Mouse (Mus musculus) neural tube, embryonic 11.5 days (tissue): ENCODE results near the gene Prkce. TPM values are rescaled to one million over a fixed set of nuclear protein-coding genes. Genes with fewer than 3 reads are reported as not detected.

Experiments used
- ATAC-seq: fragments of 200-750 bp; cut with Nextera tagmentation; 2 replicates; pipeline ENCODE4 v1.8.0; 2017; ENCODE audit warnings: moderate number of reproducible peaks, mild to moderate bottlenecking, moderate TSS enrichment, moderate library complexity; ENCODE audit not compliant: insufficient read depth, low FRiP score, low TSS enrichment
- DNase-seq: peaks from one replicate; pipeline ENCODE4 v3.0.0-alpha.2; 2015; ENCODE audit warnings: low spot score
- H3K27ac ChIP-seq: fragments of 300-500 bp; sonication (generic); 2 replicates; pipeline ENCODE4 v1.5.1; 2014; ENCODE audit warnings: low read depth, mild to moderate bottlenecking, low read length
- H3K27me3 ChIP-seq: fragments of 300-500 bp; sonication (generic); 2 replicates; pipeline ENCODE4 v1.6.1; 2014; ENCODE audit warnings: mild to moderate bottlenecking, low read length, mixed read lengths; ENCODE audit not compliant: control insufficient read depth, insufficient read depth
- H3K36me3 ChIP-seq: fragments of 300-500 bp; sonication (generic); 2 replicates; pipeline ENCODE4 v1.6.1; 2014; ENCODE audit warnings: mild to moderate bottlenecking, low read length, moderate library complexity, mixed read lengths; ENCODE audit not compliant: control insufficient read depth, insufficient read depth
- H3K4me1 ChIP-seq: fragments of 300-500 bp; sonication (generic); 2 replicates; pipeline ENCODE4 v1.6.1; 2014; ENCODE audit warnings: low read length, mixed read lengths; ENCODE audit not compliant: control insufficient read depth, insufficient read depth
- H3K4me2 ChIP-seq: fragments of 300-500 bp; sonication (generic); 2 replicates; pipeline ENCODE4 v1.6.1; 2014; ENCODE audit warnings: low read depth, mild to moderate bottlenecking, moderate library complexity
- H3K4me3 ChIP-seq: fragments of 300-500 bp; sonication (generic); 2 replicates; pipeline ENCODE4 v1.5.1; 2014; ENCODE audit warnings: low read depth, low read length
- H3K9ac ChIP-seq: fragments of 300-500 bp; sonication (generic); 2 replicates; pipeline ENCODE4 v1.6.1; 2014; ENCODE audit warnings: mild to moderate bottlenecking, low read length
- H3K9me3 ChIP-seq: fragments of 300-500 bp; sonication (generic); 2 replicates; pipeline ENCODE4 v1.6.1; 2016; ENCODE audit warnings: low read length; ENCODE audit not compliant: control insufficient read depth
- WGBS: fragments of 180-500 bp; shearing (Covaris S2); extraction: QIAGEN DNeasy Blood & Tissue Kit; methylation state at CpG from one replicate; pipeline ENCODE4 v1.1.7; 2014; 5-methylcytosine and 5-hydroxymethylcytosine counted together
- polyA plus RNA-seq: library from polyadenylated mRNA; unstranded; fragments of >200 nt; fragmentation: Nextera tagmentation; extraction: Ambion mirVana; gene quantifications from 2 replicates; pipeline ENCODE4 v1.2.1, GENCODE M21; 2014

Gene Prkce
- polyA plus RNA-seq, 1 experiment from 2014 or later = 13.3 TPM

DNA sequence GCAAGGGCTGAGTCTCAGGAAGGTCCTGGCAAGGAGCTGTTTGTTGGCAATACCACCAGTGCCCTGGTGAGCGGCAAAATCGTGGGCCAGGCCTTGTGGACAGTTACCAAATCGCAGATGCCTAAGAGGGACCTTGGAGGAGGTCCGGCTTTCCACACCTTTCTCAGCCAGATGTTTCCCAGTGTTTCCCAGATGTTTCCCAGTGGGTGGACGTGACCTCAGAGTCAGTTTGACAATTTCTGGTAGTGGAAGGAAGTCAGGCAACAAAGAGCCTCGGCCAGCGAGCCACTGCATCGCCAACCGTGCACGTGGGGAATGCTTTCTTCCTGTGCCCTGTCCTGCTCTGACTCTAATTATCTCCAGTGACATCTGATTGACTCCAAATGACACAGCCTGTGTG is 112.2 kb downstream of the Prkce start:
- Histone ChIP-seq H3K9me3 (no peaks in the 10 kb centered on the region), H3K4me1 (peaks cover 9% of the 10 kb centered on the region), H3K27ac (peak overlapping the region; percentile 10; the same call in 1 of the 2 replicates), H3K4me3 (no peak overlapping the region), H3K27me3 (no peaks in the 10 kb centered on the region), H3K36me3 (no peaks in the 10 kb centered on the region), H3K9ac (no peak overlapping the region), H3K4me2 (no peak overlapping the region)
- 52% methylated on average over 10 of the region's 10 CpGs for WGBS
- ATAC-seq = no peak
- no peak for DNase-seq

DNA sequence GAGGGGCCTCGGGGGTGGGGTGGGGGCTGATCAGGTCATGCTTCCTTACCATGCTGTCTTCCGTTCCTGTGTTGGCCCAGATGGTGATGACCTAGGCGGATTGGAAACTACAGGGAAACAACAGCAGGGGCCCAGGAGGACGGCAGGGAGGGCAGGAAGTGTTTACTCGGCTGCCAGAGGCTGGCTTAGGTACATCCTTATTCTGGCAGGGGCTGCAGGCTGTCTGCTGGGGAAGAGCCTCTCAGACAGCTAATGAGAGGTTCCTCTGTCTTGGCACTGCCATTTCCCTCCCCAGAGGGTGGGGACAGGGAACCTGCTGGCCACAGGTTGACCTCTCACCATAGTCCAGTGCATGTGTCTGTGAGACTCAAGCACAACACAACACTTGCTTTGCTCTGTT is 116.2 kb downstream of the Prkce start:
- Histone ChIP-seq H3K4me3 (no peak overlapping the region), H3K4me2 (no peak overlapping the region), H3K27ac (no peak overlapping the region), H3K36me3 (no peaks in the 10 kb centered on the region), H3K27me3 (no peaks in the 10 kb centered on the region), H3K4me1 (peaks cover 9% of the 10 kb centered on the region), H3K9ac (no peak overlapping the region), H3K9me3 (no peaks in the 10 kb centered on the region)
- 30% methylated on average over 5 of the region's 5 CpGs for WGBS
- no peak for DNase-seq
- ATAC-seq = no peak

DNA sequence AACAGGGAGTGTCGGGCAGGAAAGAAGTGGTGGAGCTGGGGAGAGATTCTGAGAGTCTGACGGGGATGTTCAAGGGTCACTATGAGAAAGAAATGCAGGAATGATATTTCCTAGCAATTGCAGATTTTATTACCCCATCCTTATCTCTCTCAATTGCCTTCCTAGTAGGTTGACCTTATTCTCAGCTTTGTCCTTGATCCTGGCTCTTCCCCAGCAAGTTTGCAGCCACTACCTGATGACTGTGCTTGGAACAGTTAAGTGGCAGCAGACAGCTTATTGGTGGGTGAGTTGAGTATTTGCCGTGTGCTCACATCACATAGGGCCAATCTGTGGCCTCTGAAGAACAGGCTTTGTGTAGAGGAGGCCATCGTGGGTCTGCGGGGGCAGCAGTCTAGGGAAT is 117.5 kb downstream of the Prkce start:
- Histone ChIP-seq H3K27me3 (no peaks in the 10 kb centered on the region), H3K4me2 (no peak overlapping the region), H3K36me3 (no peaks in the 10 kb centered on the region), H3K4me1 (peaks cover 9% of the 10 kb centered on the region), H3K9ac (no peak overlapping the region), H3K9me3 (no peaks in the 10 kb centered on the region), H3K27ac (no peak overlapping the region), H3K4me3 (no peak overlapping the region)
- no peak for ATAC-seq
- DNase-seq = no peak
- WGBS = 85% methylated on average over 5 of the region's 5 CpGs

DNA sequence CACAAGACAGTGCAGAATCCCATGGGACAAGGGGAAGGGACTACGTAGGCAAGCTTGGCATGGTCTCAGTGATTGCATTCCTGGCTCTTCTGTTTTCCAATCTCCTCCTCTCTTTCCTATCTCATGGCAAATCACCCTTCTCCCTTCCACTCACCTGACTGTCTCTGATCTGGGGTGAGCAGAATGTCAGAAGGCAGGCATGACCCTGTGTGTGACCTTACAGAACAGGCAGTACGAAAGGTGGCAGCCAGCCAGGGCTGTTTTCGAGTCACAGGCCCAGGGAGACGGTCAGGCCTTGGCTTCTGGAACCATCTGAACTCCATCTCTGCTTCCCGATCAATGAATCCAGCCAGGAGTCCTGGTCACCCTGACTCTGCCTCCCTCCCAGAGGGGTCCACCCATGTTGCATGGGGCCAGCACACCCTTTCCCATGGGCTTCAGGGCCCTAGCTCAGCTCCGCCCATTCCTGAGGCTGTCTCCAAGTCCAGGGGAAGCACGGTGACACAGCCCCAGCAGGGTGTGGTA is 119.2 kb downstream of the Prkce start:
- Histone ChIP-seq H3K4me3 (no peak overlapping the region), H3K9me3 (no peaks in the 10 kb centered on the region), H3K27ac (no peak overlapping the region), H3K4me1 (no peaks in the 10 kb centered on the region), H3K27me3 (no peaks in the 10 kb centered on the region), H3K4me2 (no peak overlapping the region), H3K36me3 (no peaks in the 10 kb centered on the region), H3K9ac (no peak overlapping the region)
- 84% methylated on average over 7 of the region's 7 CpGs for WGBS
- ATAC-seq (no peak), DNase-seq (no peak)

DNA sequence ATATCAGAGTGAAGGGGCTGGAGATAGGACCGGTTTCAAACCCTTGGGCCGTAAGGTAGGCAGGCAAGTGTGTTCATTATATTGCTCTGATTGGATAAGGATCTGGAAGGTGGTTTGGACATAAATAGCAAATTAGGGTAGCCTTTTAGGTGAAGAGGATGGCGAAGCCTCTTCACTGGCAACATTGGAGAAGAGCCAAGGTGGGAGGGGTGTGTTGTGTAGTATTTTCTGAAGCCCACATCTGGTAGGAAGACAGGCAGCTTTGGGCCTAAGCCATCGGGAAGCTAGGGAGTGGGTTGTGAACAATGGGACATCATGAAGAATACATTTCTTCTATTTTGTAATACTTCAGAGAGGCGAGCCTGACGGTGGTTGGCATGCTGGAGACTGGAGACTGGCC is 125.1 kb downstream of the Prkce start:
- DNase-seq (no peak), ATAC-seq (no peak)
- 91% methylated on average over 6 of the region's 6 CpGs for WGBS
- no peaks in the 10 kb centered on the region for H3K36me3 ChIP-seq
- no peaks in the 10 kb centered on the region for H3K27me3 ChIP-seq
- H3K9me3 ChIP-seq = no peaks in the 10 kb centered on the region
- no peak overlapping the region for H3K4me2 ChIP-seq
- H3K9ac ChIP-seq = no peak overlapping the region
- H3K27ac ChIP-seq = no peak overlapping the region
- no peak overlapping the region for H3K4me3 ChIP-seq
- H3K4me1 ChIP-seq = no peaks in the 10 kb centered on the region

DNA sequence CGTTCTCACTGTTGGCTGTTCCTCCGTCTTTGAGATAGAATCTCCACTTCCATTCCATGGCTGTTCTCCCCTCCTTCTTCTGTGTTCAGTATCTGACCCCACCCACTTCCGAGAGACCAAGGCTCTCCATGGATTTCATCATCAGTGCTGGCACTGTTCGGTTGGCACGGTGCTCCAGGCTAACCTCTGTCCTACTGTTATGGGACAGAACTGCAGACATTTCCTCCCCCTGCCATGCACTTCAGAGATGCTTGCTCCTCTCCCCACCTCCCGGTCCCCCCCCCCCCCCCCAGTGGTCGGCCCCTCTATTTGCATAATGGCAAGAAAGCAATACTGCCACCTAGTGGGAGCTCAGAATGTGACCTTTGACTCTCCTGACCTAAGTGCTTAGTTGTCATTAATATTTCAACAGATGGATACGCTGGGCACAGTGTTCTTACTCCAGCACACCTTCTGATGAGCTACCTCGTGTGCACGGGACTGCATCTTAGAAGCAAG is 125.7 kb downstream of the Prkce start:
- WGBS = 48% methylated on average over 9 of the region's 10 CpGs
- no peak overlapping the region for H3K4me2 ChIP-seq
- H3K36me3 ChIP-seq = no peaks in the 10 kb centered on the region
- DNase-seq = no peak
- ATAC-seq = no peak
- H3K4me3 ChIP-seq = no peak overlapping the region
- H3K9me3 ChIP-seq = no peaks in the 10 kb centered on the region
- no peak overlapping the region for H3K27ac ChIP-seq
- no peaks in the 10 kb centered on the region for H3K4me1 ChIP-seq
- H3K27me3 ChIP-seq = no peaks in the 10 kb centered on the region
- H3K9ac ChIP-seq = no peak overlapping the region

DNA sequence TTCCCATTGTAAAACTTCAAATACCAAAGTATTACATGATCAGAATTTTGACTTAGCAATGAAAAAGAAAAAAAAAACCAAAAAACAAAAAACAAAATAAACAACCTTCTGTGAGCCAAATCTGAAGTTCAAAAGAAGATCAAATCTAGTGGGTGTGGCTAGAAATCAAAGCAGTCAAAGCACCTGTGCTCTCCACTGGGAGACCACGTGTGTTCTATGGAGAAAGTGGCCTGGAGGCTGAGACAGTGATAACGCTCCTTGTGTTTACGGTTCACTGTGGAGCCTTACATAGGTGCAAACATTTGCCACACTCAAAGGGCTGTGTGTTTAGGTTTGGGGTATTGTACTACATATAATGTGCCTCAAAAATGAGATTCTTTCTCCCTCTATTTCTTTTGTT is 132.0 kb downstream of the Prkce start:
- no peak overlapping the region for H3K4me2 ChIP-seq
- H3K9ac ChIP-seq = no peak overlapping the region
- no peaks in the 10 kb centered on the region for H3K36me3 ChIP-seq
- no peak overlapping the region for H3K27ac ChIP-seq
- H3K4me3 ChIP-seq = no peak overlapping the region
- H3K9me3 ChIP-seq = no peaks in the 10 kb centered on the region
- WGBS = 82% methylated on average over 3 of the region's 3 CpGs
- no peak for DNase-seq
- 0 out of 2 replicates have a peak, but pooled peaks cover 2% of the 10 kb centered on the region for H3K4me1 ChIP-seq
- no peaks in the 10 kb centered on the region for H3K27me3 ChIP-seq
- ATAC-seq = no peak

DNA sequence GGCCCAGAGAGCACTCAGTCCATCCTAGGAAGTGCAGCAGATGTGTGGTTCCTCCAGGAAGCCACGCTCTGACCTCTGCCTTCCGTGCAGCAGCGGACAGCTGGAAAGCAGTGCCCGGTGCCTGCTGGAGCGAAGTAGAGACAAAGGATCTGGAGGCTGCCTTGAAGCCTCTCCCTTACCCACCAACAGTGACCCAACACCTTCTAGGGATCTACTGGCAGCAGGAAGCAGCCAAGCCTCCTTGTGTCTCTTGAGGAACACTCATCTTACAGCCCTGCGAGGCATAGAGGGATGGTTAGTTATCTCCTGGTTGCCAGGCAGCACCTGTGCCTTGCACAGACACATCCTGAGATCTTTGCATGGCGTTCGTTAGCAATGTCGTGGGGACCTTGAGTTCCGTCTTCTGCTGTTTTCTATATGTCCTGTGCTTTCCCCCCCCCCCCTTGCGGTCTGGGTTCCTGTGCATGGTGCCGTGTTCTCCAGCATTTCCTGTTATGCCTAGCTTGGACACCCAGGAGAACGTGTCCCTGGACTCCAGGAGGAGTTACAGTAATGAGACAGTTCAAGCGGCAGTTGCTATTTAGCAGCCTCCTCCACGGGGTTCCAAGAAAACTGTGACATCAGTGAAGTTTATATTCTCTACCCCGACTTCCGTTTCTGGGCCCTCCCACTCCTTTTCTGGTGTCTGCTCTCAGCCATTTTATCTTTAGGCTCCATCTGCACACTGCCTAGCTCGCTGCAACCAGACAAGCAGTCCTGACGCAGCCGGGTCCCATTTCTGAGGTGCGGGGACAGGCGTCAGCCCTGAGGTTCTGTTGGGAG is 133.4 kb downstream of the Prkce start:
- no peaks in the 10 kb centered on the region for H3K36me3 ChIP-seq
- DNase-seq = no peak
- no peaks in the 10 kb centered on the region for H3K27me3 ChIP-seq
- no peak overlapping the region for H3K9ac ChIP-seq
- 76% methylated on average over 22 of the region's 22 CpGs for WGBS
- H3K4me2 ChIP-seq = no peak overlapping the region
- peak overlapping the region; percentile 6; the same call in 1 of the 2 replicates for H3K27ac ChIP-seq
- H3K9me3 ChIP-seq = no peaks in the 10 kb centered on the region
- ATAC-seq = no peak
- no peak overlapping the region for H3K4me3 ChIP-seq
- peaks cover 3% of the 10 kb centered on the region; the same call in 1 of the 2 replicates for H3K4me1 ChIP-seq

DNA sequence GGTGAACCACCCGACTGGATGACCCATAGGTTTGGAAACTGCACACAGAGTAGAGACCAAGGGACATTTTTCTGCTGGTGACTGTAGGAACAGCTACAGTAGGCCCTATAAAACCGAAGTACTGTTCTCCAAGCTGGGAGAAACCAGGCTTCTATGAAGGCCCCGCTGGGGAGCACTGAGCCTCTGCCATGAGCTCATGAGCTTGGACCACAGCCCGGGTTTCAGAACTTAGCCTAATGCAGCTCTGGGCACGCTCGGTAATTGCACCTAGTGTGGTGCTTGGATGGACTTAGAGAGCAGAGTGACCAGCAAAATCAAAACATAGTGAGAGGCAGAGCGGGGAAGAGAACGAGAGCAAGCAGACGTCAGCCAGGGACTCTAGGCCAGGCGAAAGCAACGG is 134.7 kb downstream of the Prkce start:
- Histone ChIP-seq H3K4me1 (peaks cover 7% of the 10 kb centered on the region; the same call in 1 of the 2 replicates), H3K27me3 (no peaks in the 10 kb centered on the region), H3K4me3 (no peak overlapping the region), H3K36me3 (no peaks in the 10 kb centered on the region), H3K9ac (no peak overlapping the region), H3K4me2 (no peak overlapping the region), H3K27ac (no peak overlapping the region), H3K9me3 (no peaks in the 10 kb centered on the region)
- ATAC-seq = no peak
- no peak for DNase-seq
- 95% methylated on average over 11 of the region's 11 CpGs for WGBS
